In genomic region chr11:119198564-119199232, GRCm38 (mm10) we compare ENCODE assay signal across 8 mouse cellular contexts. TPM values are rescaled to one million over a fixed set of nuclear protein-coding genes. Genes with fewer than 3 reads are reported as not detected.
DNase-seq lines count a peak whose midpoint lies in the region; ATAC-seq and TF ChIP-seq lines count a peak whose summit lies in the region.

No protein-coding gene starts in this region.

- no peak for TF ChIP-seq POLR2A in liver, adult 2 months (IDR thresholded peaks at IDR 0.05; ENCODE audit: extremely low read depth, insufficient read depth, low read length)

- peak; percentile 63 for TF ChIP-seq CTCF in liver, adult 2 months (IDR thresholded peaks at IDR 0.05; ENCODE audit: low read depth, low read length)

- H3K79me2 ChIP-seq in liver, adult 2 months (ENCODE audit: control insufficient read depth, insufficient read depth, low read length), result 0 out of 2 replicates have a peak, but pooled peaks cover 6% of the 10 kb centered on the region

- H3K9ac ChIP-seq in liver, adult 2 months (ENCODE audit: low read depth, low read length), result no peak overlapping the region
- no peak overlapping the region for H3K9ac ChIP-seq in intestine, embryonic 15.5 days
- H3K9ac ChIP-seq in neural tube, embryonic 13.5 days, result peak overlapping the region; percentile 34; the same call in 1 of the 2 replicates

- 0 out of 2 replicates have a peak overlapping the region, but pooled peaks have one; percentile 15 for H3K4me2 ChIP-seq in intestine, embryonic 15.5 days (replicated peaks)
- no peak overlapping the region for H3K4me2 ChIP-seq in neural tube, embryonic 13.5 days

- no peak overlapping the region for H3K27ac ChIP-seq in liver, adult 2 months (replicated peaks; ENCODE audit: insufficient read depth, low read depth, low read length)
- no peak overlapping the region for H3K27ac ChIP-seq in embryonic facial prominence, embryonic 10.5 days (replicated peaks)
- no peak overlapping the region for H3K27ac ChIP-seq in intestine, embryonic 15.5 days
- H3K27ac ChIP-seq in neural tube, embryonic 13.5 days (replicated peaks), result 0 out of 2 replicates have a peak overlapping the region, but pooled peaks have one; percentile 13

- H3K4me1 ChIP-seq in liver, adult 2 months (ENCODE audit: control insufficient read depth, insufficient read depth, low read length), result no peaks in the 10 kb centered on the region
- peaks cover 14% of the 10 kb centered on the region; the same call in 1 of the 2 replicates for H3K4me1 ChIP-seq in embryonic facial prominence, embryonic 10.5 days
- peaks cover 9% of the 10 kb centered on the region; the same call in 1 of the 2 replicates for H3K4me1 ChIP-seq in intestine, embryonic 15.5 days (replicated peaks)
- H3K4me1 ChIP-seq in neural tube, embryonic 13.5 days (replicated peaks), result peaks cover 26% of the 10 kb centered on the region

- WGBS in liver, adult 2 months, result 71% methylated on average over 26 of the region's 26 CpGs
- WGBS in embryonic facial prominence, embryonic 10.5 days, result 65% methylated on average over 26 of the region's 26 CpGs
- 50% methylated on average over 26 of the region's 26 CpGs for WGBS in intestine, embryonic 15.5 days
- WGBS in neural tube, embryonic 13.5 days, result 61% methylated on average over 26 of the region's 26 CpGs

- DNase-seq in liver, adult 2 months (ENCODE audit: extremely low read depth, low read depth, low spot score), result no peak
- DNase-seq in liver, result no peak
- peak; percentile 36 for DNase-seq in T-cell, adult 2 months (ENCODE audit: low spot score)
- DNase-seq in embryonic facial prominence, embryonic 10.5 days (ENCODE audit: low spot score), result peak; percentile 46
- no peak for DNase-seq in ovary, postnatal 36 days (ENCODE audit: low spot score)
- no peak for DNase-seq in adrenal gland, postnatal 25 days

- peak; percentile 8; the same call in 1 of the 2 replicates for ATAC-seq in intestine, embryonic 15.5 days
- no peak for ATAC-seq in neural tube, embryonic 13.5 days (ENCODE audit: low read depth)

- H3K9me3 ChIP-seq in embryonic facial prominence, embryonic 10.5 days, result no peaks in the 10 kb centered on the region
- H3K9me3 ChIP-seq in intestine, embryonic 15.5 days, result no peaks in the 10 kb centered on the region
- H3K9me3 ChIP-seq in neural tube, embryonic 13.5 days, result no peaks in the 10 kb centered on the region

- H3K4me3 ChIP-seq in liver, adult 2 months (ENCODE audit: insufficient read depth, low read depth, low read length), result no peak overlapping the region
- no peak overlapping the region for H3K4me3 ChIP-seq in embryonic facial prominence, embryonic 10.5 days
- H3K4me3 ChIP-seq in intestine, embryonic 15.5 days (replicated peaks), result no peak overlapping the region
- no peak overlapping the region for H3K4me3 ChIP-seq in neural tube, embryonic 13.5 days

- no peaks in the 10 kb centered on the region for H3K27me3 ChIP-seq in liver, adult 2 months (ENCODE audit: control insufficient read depth, insufficient read depth, low read length)
- H3K27me3 ChIP-seq in embryonic facial prominence, embryonic 10.5 days (replicated peaks; ENCODE audit: low read depth, poor library complexity, severe bottlenecking), result no peaks in the 10 kb centered on the region
- H3K27me3 ChIP-seq in intestine, embryonic 15.5 days (replicated peaks), result no peaks in the 10 kb centered on the region
- no peaks in the 10 kb centered on the region for H3K27me3 ChIP-seq in neural tube, embryonic 13.5 days

- H3K36me3 ChIP-seq in liver, adult 2 months (ENCODE audit: control insufficient read depth, insufficient read depth, low read length), result no peaks in the 10 kb centered on the region
- H3K36me3 ChIP-seq in embryonic facial prominence, embryonic 10.5 days (replicated peaks), result peaks cover 78% of the 10 kb centered on the region
- H3K36me3 ChIP-seq in intestine, embryonic 15.5 days, result peaks cover 2% of the 10 kb centered on the region; the same call in 1 of the 2 replicates
- peaks cover 34% of the 10 kb centered on the region for H3K36me3 ChIP-seq in neural tube, embryonic 13.5 days

RNA-seq across cellular contexts. Expression of gene Tbc1d16, which starts 29.6 kb away (rescaled TPM):
- 4.6 and 5.5 TPM in 2 replicates for total RNA-seq in liver, adult 2 months (2014; rRNA removed)
- 8.5 and 9.5 TPM in 2 replicates for polyA plus RNA-seq in liver, adult 2 months (2012; rRNA removed)
- 25.3 and 25.5 TPM in 2 replicates for polyA plus RNA-seq in embryonic facial prominence, embryonic 10.5 days (2016; fragmentation: Nextera tagmentation; extraction: Ambion mirVana)
- polyA plus RNA-seq in intestine, embryonic 15.5 days (2015; fragmentation: Nextera tagmentation; extraction: Ambion mirVana), result 13.9 and 15.3 TPM in 2 replicates
- 49.0 and 50.8 TPM in 2 replicates for polyA plus RNA-seq in neural tube, embryonic 13.5 days (2015; fragmentation: Nextera tagmentation; extraction: Ambion mirVana)
- 12.7 and 14.3 TPM in 2 replicates for total RNA-seq in adrenal gland, postnatal 25 days (2021)

RNA-seq across cellular contexts. Expression of gene Ccdc40, which starts 29.7 kb away (rescaled TPM):
- total RNA-seq in liver, adult 2 months (2014; rRNA removed), result 0.07 and 0.09 TPM in 2 replicates
- 0.04 TPM in 1 of 2 replicates, not detected in the other for polyA plus RNA-seq in liver, adult 2 months (2012; rRNA removed)
- 16.4 and 19.5 TPM in 2 replicates for polyA plus RNA-seq in embryonic facial prominence, embryonic 10.5 days (2016; fragmentation: Nextera tagmentation; extraction: Ambion mirVana)
- 2.5 and 2.6 TPM in 2 replicates for polyA plus RNA-seq in intestine, embryonic 15.5 days (2015; fragmentation: Nextera tagmentation; extraction: Ambion mirVana)
- polyA plus RNA-seq in neural tube, embryonic 13.5 days (2015; fragmentation: Nextera tagmentation; extraction: Ambion mirVana), result 15.7 and 15.8 TPM in 2 replicates
- total RNA-seq in adrenal gland, postnatal 25 days (2021), result 0.29 and 1.7 TPM in 2 replicates

Comparison
In these comparisons a context has a peak if more than half of its experiments do, and no peak if none do; other contexts are left out.
1. DNase-seq: peak in T-cell, adult 2 months (single experiment) and embryonic facial prominence, embryonic 10.5 days (single experiment); none in liver, adult 2 months (single experiment), liver (single experiment), ovary, postnatal 36 days (single experiment) and adrenal gland, postnatal 25 days (single experiment).